Mouse (Mus musculus) ES-E14 (cell line): ENCODE results near the gene Nmnat2.

Experiments used
- CHD2 ChIP-seq: IDR thresholded peaks from 2 replicates; pipeline ENCODE4 v1.6.1; 2014; ENCODE audit warnings: mild to moderate bottlenecking, low read depth, low read length, inconsistent platforms
- MAFK ChIP-seq: IDR thresholded peaks from 2 replicates; pipeline ENCODE4 v1.6.1; 2014; ENCODE audit warnings: mild to moderate bottlenecking, low read depth, low read length, inconsistent platforms; ENCODE audit not compliant: insufficient read depth

GRCm38 (mm10) chr1:153021034-153021638 lies 66.3 kb downstream of the Nmnat2 start:
- TF ChIP-seq CHD2 (no peak), MAFK (no peak)
